In genomic region chr13:100776056-100776419, GRCm38 (mm10) we compare ENCODE assay signal across 8 mouse cellular contexts. TPM values are rescaled to one million over a fixed set of nuclear protein-coding genes. Genes with fewer than 3 reads are reported as not detected.
DNase-seq lines count a peak whose midpoint lies in the region; ATAC-seq and TF ChIP-seq lines count a peak whose summit lies in the region.

No protein-coding gene starts in this region.

- peak overlapping the region; percentile 16; the same call in 1 of the 2 replicates for H3K27ac ChIP-seq in left cerebral cortex, adult 2 months
- H3K27ac ChIP-seq in embryonic facial prominence, embryonic 13.5 days: 0 out of 2 replicates have a peak overlapping the region, but pooled peaks have one; percentile 35
- 0 out of 2 replicates have a peak overlapping the region, but pooled peaks have one; percentile 29 for H3K27ac ChIP-seq in hindbrain, embryonic 16.5 days (ENCODE audit: low read depth, low read length)
- peak overlapping the region; percentile 33 for H3K27ac ChIP-seq in midbrain, embryonic 16.5 days (ENCODE audit: low read length)

- H3K4me2 ChIP-seq in embryonic facial prominence, embryonic 13.5 days: peak overlapping the region; percentile 97
- H3K4me2 ChIP-seq in hindbrain, embryonic 16.5 days (ENCODE audit: low read length): peak overlapping the region; percentile 82
- peak overlapping the region; percentile 99 for H3K4me2 ChIP-seq in midbrain, embryonic 16.5 days (ENCODE audit: low read length)

- peaks cover 25% of the 10 kb centered on the region for H3K36me3 ChIP-seq in embryonic facial prominence, embryonic 13.5 days
- no peaks in the 10 kb centered on the region for H3K36me3 ChIP-seq in hindbrain, embryonic 16.5 days (ENCODE audit: control insufficient read depth, insufficient read depth, low read length)
- H3K36me3 ChIP-seq in midbrain, embryonic 16.5 days (ENCODE audit: control insufficient read depth, insufficient read depth, low read length): no peaks in the 10 kb centered on the region

- intact Hi-C loops in left cerebral cortex, adult 2 months (cut with DNase I): no loop called here
- intact Hi-C loops in left cerebral cortex, postnatal 36 days (cut with DNase I): no loop called here
- intact Hi-C loops in left cerebral cortex, postnatal 10 days (cut with DNase I): no loop called here

- H3K4me3 ChIP-seq in left cerebral cortex, adult 2 months: peak overlapping the region; percentile 49
- H3K4me3 ChIP-seq in embryonic facial prominence, embryonic 13.5 days: peak overlapping the region; percentile 91
- H3K4me3 ChIP-seq in hindbrain, embryonic 16.5 days (ENCODE audit: low read length): peak overlapping the region; percentile 72
- peak overlapping the region; percentile 72 for H3K4me3 ChIP-seq in midbrain, embryonic 16.5 days (ENCODE audit: low read depth, low read length)

- DNase-seq in left cerebral cortex, adult 2 months (ENCODE audit: extremely low spot score in 1 of 2, low spot score in 2 of 2): no peak
- no peak for DNase-seq in left cerebral cortex, postnatal 36 days (ENCODE audit: low spot score in 2 of 2)
- no peak for DNase-seq in frontal cortex, postnatal 10 days (ENCODE audit: low spot score in 2 of 2)
- DNase-seq in cerebellum, adult 11-12 months: no peak
- DNase-seq in left cerebral cortex, postnatal 10 days (ENCODE audit: extremely low spot score in 1 of 2, low spot score in 2 of 2): no peak

- H3K9ac ChIP-seq in embryonic facial prominence, embryonic 13.5 days: peak overlapping the region; percentile 87
- H3K9ac ChIP-seq in hindbrain, embryonic 16.5 days (ENCODE audit: low read depth, low read length): peak overlapping the region; percentile 63
- H3K9ac ChIP-seq in midbrain, embryonic 16.5 days (ENCODE audit: low read depth, low read length): peak overlapping the region; percentile 50

- peaks cover 18% of the 10 kb centered on the region for H3K4me1 ChIP-seq in embryonic facial prominence, embryonic 13.5 days
- H3K4me1 ChIP-seq in hindbrain, embryonic 16.5 days (ENCODE audit: control insufficient read depth, insufficient read depth, low read depth, low read length): peaks cover 10% of the 10 kb centered on the region
- H3K4me1 ChIP-seq in midbrain, embryonic 16.5 days (ENCODE audit: control insufficient read depth, insufficient read depth, low read length): peaks cover 11% of the 10 kb centered on the region

- no peaks in the 10 kb centered on the region for H3K27me3 ChIP-seq in embryonic facial prominence, embryonic 13.5 days
- H3K27me3 ChIP-seq in hindbrain, embryonic 16.5 days (replicated peaks; ENCODE audit: control insufficient read depth, insufficient read depth, low read length): no peaks in the 10 kb centered on the region
- no peaks in the 10 kb centered on the region for H3K27me3 ChIP-seq in midbrain, embryonic 16.5 days (ENCODE audit: control insufficient read depth, insufficient read depth, low read depth, low read length)

- TF ChIP-seq CTCF in left cerebral cortex, adult 2 months (IDR thresholded peaks at IDR 0.05): no peak

- ATAC-seq in embryonic facial prominence, embryonic 13.5 days (ENCODE audit: insufficient number of reproducible peaks, insufficient read depth, low FRiP score, low TSS enrichment, low read depth): no peak
- ATAC-seq in hindbrain, embryonic 16.5 days: no peak
- peak; percentile 59; the same call in 1 of the 2 replicates for ATAC-seq in midbrain, embryonic 16.5 days

- H3K9me3 ChIP-seq in embryonic facial prominence, embryonic 13.5 days: no peaks in the 10 kb centered on the region
- H3K9me3 ChIP-seq in hindbrain, embryonic 16.5 days (ENCODE audit: control insufficient read depth, low read length): no peaks in the 10 kb centered on the region
- H3K9me3 ChIP-seq in midbrain, embryonic 16.5 days (replicated peaks; ENCODE audit: control insufficient read depth, low read length, poor library complexity, severe bottlenecking): no peaks in the 10 kb centered on the region

- 13% methylated on average over 8 of the region's 8 CpGs for WGBS in embryonic facial prominence, embryonic 13.5 days
- WGBS in hindbrain, embryonic 16.5 days: 11% methylated on average over 8 of the region's 8 CpGs
- WGBS in midbrain, embryonic 16.5 days: 10% methylated on average over 8 of the region's 8 CpGs

RNA-seq across cellular contexts. Expression of gene Cenph, which starts 0.3 kb away (rescaled TPM):
- 1 to 10 TPM in 1 of 2 experiments, under 1 TPM in 1; 0.75 to 1.1 TPM for total RNA-seq in left cerebral cortex, adult 2 months (2021)
- total RNA-seq in left cerebral cortex, postnatal 36 days (2021): under 1 TPM; 0.63 to 0.69 TPM
- polyA plus RNA-seq in embryonic facial prominence, embryonic 13.5 days (2015; fragmentation: Nextera tagmentation; extraction: Ambion mirVana): 43.7 and 44.6 TPM in 2 replicates
- 6.5 and 7.6 TPM in 2 replicates for polyA plus RNA-seq in hindbrain, embryonic 16.5 days (2015; fragmentation: Nextera tagmentation; extraction: Ambion mirVana)
- polyA plus RNA-seq in midbrain, embryonic 16.5 days (2015; fragmentation: Nextera tagmentation; extraction: Ambion mirVana): 5.1 and 6.3 TPM in 2 replicates
- total RNA-seq in left cerebral cortex, postnatal 10 days (2021): 1 to 10 TPM; 1.8 to 3.1 TPM

RNA-seq across cellular contexts. Expression of gene Ccnb1, which starts 10.3 kb away (rescaled TPM):
- total RNA-seq in left cerebral cortex, adult 2 months (2021): under 1 TPM; 0.84 TPM
- total RNA-seq in left cerebral cortex, postnatal 36 days (2021): 1 to 10 TPM in 1 of 2 experiments, under 1 TPM in 1; 0.70 to 1.0 TPM
- 232 and 240 TPM in 2 replicates for polyA plus RNA-seq in embryonic facial prominence, embryonic 13.5 days (2015; fragmentation: Nextera tagmentation; extraction: Ambion mirVana)
- polyA plus RNA-seq in hindbrain, embryonic 16.5 days (2015; fragmentation: Nextera tagmentation; extraction: Ambion mirVana): 42.4 and 52.9 TPM in 2 replicates
- 22.2 and 31.0 TPM in 2 replicates for polyA plus RNA-seq in midbrain, embryonic 16.5 days (2015; fragmentation: Nextera tagmentation; extraction: Ambion mirVana)
- total RNA-seq in left cerebral cortex, postnatal 10 days (2021): 1 to 10 TPM; 3.9 to 6.5 TPM

RNA-seq across cellular contexts. Expression of gene Mrps36, which starts 31.6 kb away (rescaled TPM):
- total RNA-seq in left cerebral cortex, adult 2 months (2021): 10 to 100 TPM; 51.1 to 51.6 TPM
- total RNA-seq in left cerebral cortex, postnatal 36 days (2021): 10 to 100 TPM; 48.0 to 56.9 TPM
- 123 and 141 TPM in 2 replicates for polyA plus RNA-seq in embryonic facial prominence, embryonic 13.5 days (2015; fragmentation: Nextera tagmentation; extraction: Ambion mirVana)
- polyA plus RNA-seq in hindbrain, embryonic 16.5 days (2015; fragmentation: Nextera tagmentation; extraction: Ambion mirVana): 143 and 161 TPM in 2 replicates
- polyA plus RNA-seq in midbrain, embryonic 16.5 days (2015; fragmentation: Nextera tagmentation; extraction: Ambion mirVana): 116 and 130 TPM in 2 replicates
- total RNA-seq in left cerebral cortex, postnatal 10 days (2021): 10 to 100 TPM; 65.3 to 65.6 TPM

RNA-seq across cellular contexts. Expression of gene Cdk7, which starts 45.3 kb away (rescaled TPM):
- total RNA-seq in left cerebral cortex, adult 2 months (2021): 10 to 100 TPM; 37.4 to 43.9 TPM
- total RNA-seq in left cerebral cortex, postnatal 36 days (2021): 10 to 100 TPM; 39.2 to 42.3 TPM
- 91.7 and 98.8 TPM in 2 replicates for polyA plus RNA-seq in embryonic facial prominence, embryonic 13.5 days (2015; fragmentation: Nextera tagmentation; extraction: Ambion mirVana)
- polyA plus RNA-seq in hindbrain, embryonic 16.5 days (2015; fragmentation: Nextera tagmentation; extraction: Ambion mirVana): 35.8 and 40.0 TPM in 2 replicates
- polyA plus RNA-seq in midbrain, embryonic 16.5 days (2015; fragmentation: Nextera tagmentation; extraction: Ambion mirVana): 39.3 and 42.0 TPM in 2 replicates
- 10 to 100 TPM; 33.6 to 37.3 TPM for total RNA-seq in left cerebral cortex, postnatal 10 days (2021)

RNA-seq across cellular contexts. Expression of gene Slc30a5, which starts 57.2 kb away (rescaled TPM):
- total RNA-seq in left cerebral cortex, adult 2 months (2021): 10 to 100 TPM; 38.2 to 47.0 TPM
- total RNA-seq in left cerebral cortex, postnatal 36 days (2021): 10 to 100 TPM; 44.7 to 46.4 TPM
- 50.6 and 54.5 TPM in 2 replicates for polyA plus RNA-seq in embryonic facial prominence, embryonic 13.5 days (2015; fragmentation: Nextera tagmentation; extraction: Ambion mirVana)
- polyA plus RNA-seq in hindbrain, embryonic 16.5 days (2015; fragmentation: Nextera tagmentation; extraction: Ambion mirVana): 30.8 and 31.4 TPM in 2 replicates
- polyA plus RNA-seq in midbrain, embryonic 16.5 days (2015; fragmentation: Nextera tagmentation; extraction: Ambion mirVana): 30.2 and 31.0 TPM in 2 replicates
- total RNA-seq in left cerebral cortex, postnatal 10 days (2021): 10 to 100 TPM; 40.1 to 42.8 TPM
